Mouse (Mus musculus) cerebellum, adult 2 months (tissue): ENCODE measurements at regions not wholly inside any gene's neighbourhood (a gene's known extent, or its start where the extent isn't known, plus 50 kb on each side); places are given as distances from the start of the nearest gene placed in this dataset.

Experiments
- CTCF ChIP-seq: fragments of 200-500 bp; IDR thresholded peaks from 2 replicates; pipeline ENCODE4 v1.5.1; 2011; ENCODE audit warnings: low read depth, mild to moderate bottlenecking, control low read depth, low read length, moderate library complexity, borderline replicate concordance; ENCODE audit not compliant: insufficient read depth
- POLR2A ChIP-seq: fragments of 200-500 bp; IDR thresholded peaks from 2 replicates; pipeline ENCODE4 v1.6.1; 2011; ENCODE audit warnings: low read length, control low read depth, borderline replicate concordance; ENCODE audit not compliant: insufficient read depth

- no peak for TF ChIP-seq CTCF
- no peak for TF ChIP-seq POLR2A
These were observed 144.4 kb upstream of the Nav3 start for GRCm38 (mm10) chr10:110600352-110600853.
